Mouse (Mus musculus) MEL (cell line): ENCODE data around the gene Heg1.

Experiments used
- CTCF ChIP-seq, 3 experiments: IDR thresholded peaks in 2 of 3; conservative IDR thresholded peaks in 1 of 3; 2 replicates each; pipeline ENCODE4 v1.5.1; 2011 to 2012; ENCODE audit warnings: low read length in 3 of 3, low read depth in 2 of 3, mild to moderate bottlenecking in 2 of 3, improper control_type of control experiment in 1 of 3, inconsistent platforms in 1 of 3, mixed read lengths in 1 of 3, moderate library complexity in 1 of 3; ENCODE audit not compliant: control insufficient read depth in 1 of 3, insufficient read depth in 1 of 3, poor library complexity in 1 of 3, severe bottlenecking in 1 of 3
- TAL1 ChIP-seq: IDR thresholded peaks from 2 replicates; pipeline ENCODE4 v1.6.1; 2012; ENCODE audit warnings: mild to moderate bottlenecking, inconsistent platforms, low read length, moderate library complexity, mixed read lengths
- USF2 ChIP-seq, 2 experiments: IDR thresholded peaks; 2 replicates each; pipeline ENCODE4 v1.6.1; 2011 to 2012; ENCODE audit warnings: improper control_type of control experiment in 2 of 2, low read length in 2 of 2, borderline replicate concordance in 1 of 2, inconsistent platforms in 1 of 2, low read depth in 1 of 2, mild to moderate bottlenecking in 1 of 2; ENCODE audit not compliant: insufficient read depth in 1 of 2

DNA sequence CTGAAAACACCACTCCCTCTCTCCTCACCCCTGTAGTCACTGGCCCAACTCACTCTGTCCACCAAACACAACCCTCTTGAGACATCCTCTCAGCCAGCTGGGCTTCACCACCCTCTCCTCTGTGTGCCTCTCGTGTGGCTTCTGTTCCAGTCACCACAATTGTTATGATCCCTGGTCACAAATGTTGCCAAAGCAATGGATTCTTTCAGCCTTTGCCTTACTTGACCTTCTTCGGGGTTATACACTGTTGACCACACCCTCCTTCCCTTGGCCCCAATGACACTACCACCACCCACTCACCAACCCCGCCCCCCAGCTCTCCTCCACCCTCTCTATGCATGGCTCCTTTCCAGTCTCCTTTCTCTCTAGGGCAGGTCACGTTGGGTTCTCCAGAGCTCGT lies 6.3 kb upstream of the Heg1 start:
- TF ChIP-seq CTCF (IDR thresholded peaks at IDR 0.05 in 2 of 3, conservative IDR thresholded peaks at IDR 0.05 in 1 of 3; ENCODE audit: control insufficient read depth in 1 of 3, insufficient read depth in 1 of 3, low read depth in 2 of 3, low read length in 3 of 3, poor library complexity in 1 of 3, severe bottlenecking in 1 of 3), result no peak
- no peak for TF ChIP-seq USF2 (IDR thresholded peaks at IDR 0.05; ENCODE audit: borderline replicate concordance in 1 of 2, insufficient read depth in 1 of 2, low read depth in 1 of 2, low read length in 2 of 2)
- TF ChIP-seq TAL1, result no peak
